Mouse (Mus musculus) embryonic facial prominence, embryonic 12.5 days (tissue): Measurements from ENCODE around the gene Dnajc19. TPM values are rescaled to one million over a fixed set of nuclear protein-coding genes. Genes with fewer than 3 reads are reported as not detected.
A peak's percentile ranks its signal among the peaks of the same experiment; 100 is the strongest.

Source experiments
- ATAC-seq: fragments of 200-750 bp; cut with Nextera tagmentation; 2 replicates; pipeline ENCODE4 v1.8.0; 2017; ENCODE audit not compliant: insufficient number of reproducible peaks, insufficient read depth, low FRiP score, low TSS enrichment
- H3K27ac ChIP-seq: fragments of 300-500 bp; sonication (generic); 2 replicates; pipeline ENCODE4 v1.5.1; 2016; ENCODE audit warnings: mild to moderate bottlenecking
- H3K27me3 ChIP-seq: fragments of 300-500 bp; sonication (generic); 2 replicates; pipeline ENCODE4 v1.6.1; 2016; ENCODE audit warnings: mild to moderate bottlenecking, moderate library complexity
- H3K36me3 ChIP-seq: fragments of 300-500 bp; sonication (generic); 2 replicates; pipeline ENCODE4 v1.6.1; 2016; ENCODE audit warnings: mild to moderate bottlenecking
- H3K4me1 ChIP-seq: fragments of 300-500 bp; sonication (generic); 2 replicates; pipeline ENCODE4 v1.6.1; 2016
- H3K4me2 ChIP-seq: fragments of 300-500 bp; sonication (generic); replicated peaks from 2 replicates; pipeline ENCODE4 v1.6.1; 2016; ENCODE audit warnings: mild to moderate bottlenecking, moderate library complexity
- H3K4me3 ChIP-seq: fragments of 300-500 bp; sonication (generic); 2 replicates; pipeline ENCODE4 v1.5.1; 2016; ENCODE audit warnings: mild to moderate bottlenecking
- H3K9ac ChIP-seq: fragments of 300-500 bp; sonication (generic); 2 replicates; pipeline ENCODE4 v1.6.1; 2016; ENCODE audit warnings: mild to moderate bottlenecking, moderate library complexity
- H3K9me3 ChIP-seq: fragments of 300-500 bp; sonication (generic); 2 replicates; pipeline ENCODE4 v1.6.1; 2016; ENCODE audit warnings: mild to moderate bottlenecking, moderate library complexity
- WGBS: fragments of 180-500 bp; shearing (Covaris S2); methylation state at CpG from one replicate; pipeline ENCODE4 v1.1.7; 2016; 5-methylcytosine and 5-hydroxymethylcytosine counted together
- polyA plus RNA-seq: library from polyadenylated mRNA; unstranded; fragments of >200 nt; fragmentation: Nextera tagmentation; extraction: Ambion mirVana; gene quantifications from 2 replicates; pipeline ENCODE4 v1.2.1, GENCODE M21; 2016

Dnajc19 gene
- polyA plus RNA-seq, 1 experiment from 2014 or later, result 138 TPM

- no peaks in the 10 kb centered on the region for H3K27me3 ChIP-seq
- H3K4me3 ChIP-seq, result peak overlapping the region; percentile 91
- no peak for ATAC-seq
- no peaks in the 10 kb centered on the region for H3K9me3 ChIP-seq
- no peak overlapping the region for H3K27ac ChIP-seq
- 68% methylated on average over 4 of the region's 4 CpGs for WGBS
- peaks cover 3% of the 10 kb centered on the region; the same call in 1 of the 2 replicates for H3K4me1 ChIP-seq
- peak overlapping the region; percentile 100; the same call in 1 of the 2 replicates for H3K9ac ChIP-seq
- no peaks in the 10 kb centered on the region for H3K36me3 ChIP-seq
- peak overlapping the region; percentile 65 for H3K4me2 ChIP-seq
Measured at GRCm38 (mm10) chr3:34021259-34021828, 59.8 kb downstream of the Dnajc19 start.

GRCm38 (mm10) chr3:34020382-34021258 is 60.5 kb downstream of the Dnajc19 start:
- ATAC-seq, result no peak; the same call in none of the 2 replicates
- WGBS, result under 1% methylated on average over 42 of the region's 70 CpGs
- peak overlapping the region; percentile 91 for H3K4me3 ChIP-seq
- H3K4me2 ChIP-seq, result peak overlapping the region; percentile 65
- H3K36me3 ChIP-seq, result no peaks in the 10 kb centered on the region
- H3K9ac ChIP-seq, result peak overlapping the region; percentile 100
- H3K9me3 ChIP-seq, result no peaks in the 10 kb centered on the region
- H3K27me3 ChIP-seq, result no peaks in the 10 kb centered on the region
- peaks cover 3% of the 10 kb centered on the region; the same call in 1 of the 2 replicates for H3K4me1 ChIP-seq
- peak overlapping the region; percentile 95 for H3K27ac ChIP-seq

- peak; percentile 97 for ATAC-seq
- peak within 1 kb of the TSS; percentile 91 for H3K4me3 ChIP-seq
- H3K4me2 ChIP-seq, result peak within 1 kb of the TSS; percentile 65
- no peaks in the 10 kb centered on the region for H3K27me3 ChIP-seq
- WGBS, result under 1% methylated on average over 88 of the region's 97 CpGs
- H3K4me1 ChIP-seq, result peaks cover 3% of the 10 kb centered on the region; the same call in 1 of the 2 replicates
- no peaks in the 10 kb centered on the region for H3K36me3 ChIP-seq
- H3K9ac ChIP-seq, result peak within 1 kb of the TSS; percentile 100
- no peaks in the 10 kb centered on the region for H3K9me3 ChIP-seq
- H3K27ac ChIP-seq, result peak within 1 kb of the TSS; percentile 95
Measured at GRCm38 (mm10) chr3:34019540-34020381, 61.4 kb downstream of the Dnajc19 start, which contains the start of gene Fxr1. Fxr1 (plus strand) TSS chr3:34019943.

- ATAC-seq, result no peak
- Histone ChIP-seq H3K27me3 (no peaks in the 10 kb centered on the region), H3K9me3 (no peaks in the 10 kb centered on the region), H3K4me3 (no peak overlapping the region), H3K9ac (no peak overlapping the region), H3K4me1 (no peaks in the 10 kb centered on the region), H3K27ac (no peak overlapping the region), H3K4me2 (no peak overlapping the region), H3K36me3 (no peaks in the 10 kb centered on the region)
- WGBS, result 50% methylated on average over 6 of the region's 6 CpGs
Measured at GRCm38 (mm10) chr3:34008191-34008590, 72.9 kb downstream of the Dnajc19 start.

- H3K4me3 ChIP-seq, result no peak overlapping the region
- no peaks in the 10 kb centered on the region for H3K9me3 ChIP-seq
- H3K4me1 ChIP-seq, result no peaks in the 10 kb centered on the region
- H3K27me3 ChIP-seq, result no peaks in the 10 kb centered on the region
- no peak for ATAC-seq
- no peak overlapping the region for H3K9ac ChIP-seq
- H3K4me2 ChIP-seq, result no peak overlapping the region
- no peak overlapping the region for H3K27ac ChIP-seq
- WGBS, result 56% methylated on average over 4 of the region's 4 CpGs
- H3K36me3 ChIP-seq, result no peaks in the 10 kb centered on the region
Measured at GRCm38 (mm10) chr3:34007611-34008010, 73.5 kb downstream of the Dnajc19 start.

GRCm38 (mm10) chr3:34006824-34007223 is 74.3 kb downstream of the Dnajc19 start:
- H3K27me3 ChIP-seq, result no peaks in the 10 kb centered on the region
- H3K27ac ChIP-seq, result no peak overlapping the region
- H3K9ac ChIP-seq, result no peak overlapping the region
- H3K4me2 ChIP-seq, result no peak overlapping the region
- H3K4me3 ChIP-seq, result no peak overlapping the region
- no peaks in the 10 kb centered on the region for H3K9me3 ChIP-seq
- no peaks in the 10 kb centered on the region for H3K36me3 ChIP-seq
- no peak for ATAC-seq
- H3K4me1 ChIP-seq, result no peaks in the 10 kb centered on the region
- WGBS, result 65% methylated on average over 3 of the region's 3 CpGs

GRCm38 (mm10) chr3:34006301-34006700 is 74.8 kb downstream of the Dnajc19 start:
- Histone ChIP-seq H3K27me3 (no peaks in the 10 kb centered on the region), H3K27ac (no peak overlapping the region)

More at GRCm38 (mm10) chr3:34006301-34006700, 74.8 kb downstream of the Dnajc19 start:
- Histone ChIP-seq H3K4me1 (no peaks in the 10 kb centered on the region), H3K9me3 (no peaks in the 10 kb centered on the region), H3K36me3 (no peaks in the 10 kb centered on the region), H3K4me3 (no peak overlapping the region), H3K9ac (no peak overlapping the region), H3K4me2 (no peak overlapping the region)
- WGBS, result 50% methylated on average over 2 of the region's 2 CpGs
- ATAC-seq, result no peak

Other genes with a start within 250 kb of the Dnajc19 start
- 5.7 and 5.9 TPM in 2 replicates for gene Ccdc39, start 237.0 kb downstream of the Dnajc19 start, polyA plus RNA-seq
- gene Fxr1, start 61.4 kb downstream of the Dnajc19 start, polyA plus RNA-seq, result 61.4 and 69.2 TPM in 2 replicates